10 mouse cellular contexts compared by ENCODE assay signal in the genomic region with DNA sequence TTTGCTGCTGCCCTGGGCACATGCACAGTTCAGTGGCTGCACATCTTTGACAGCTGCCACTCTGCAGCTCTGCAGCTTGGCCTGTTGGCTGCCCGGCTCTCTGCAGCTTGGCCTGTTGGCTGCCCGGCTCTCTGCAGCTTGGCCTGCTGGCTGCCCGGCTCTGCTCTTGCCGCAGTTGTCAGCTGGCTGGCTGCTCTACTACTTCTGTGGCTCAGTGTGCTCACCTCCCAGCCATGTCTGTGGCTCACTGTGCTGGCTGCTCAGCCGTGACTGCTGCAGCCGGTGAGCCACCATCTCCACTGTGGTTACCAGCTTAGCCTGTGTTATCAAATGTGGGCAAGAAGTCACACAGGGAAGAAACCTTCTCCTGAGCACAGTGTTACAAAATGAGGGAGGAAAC. TPM values are rescaled to one million over a fixed set of nuclear protein-coding genes. Genes with fewer than 3 reads are reported as not detected.
DNase-seq lines count a peak whose midpoint lies in the region; ATAC-seq and TF ChIP-seq lines count a peak whose summit lies in the region.
"Had no signal": no experiment of that assay in that cellular context is flagged by ENCODE, and none has a peak within 500 bp of the region (broad histone marks: within the 10 kb centered on the region; RNA-seq: fewer than 3 reads in every experiment).

No protein-coding gene starts in this region.

- in situ Hi-C loops in Patski (cut with MboI; ENCODE audit: low pct_unique_long_range_greater_than_20kb) = no loop called here

- no peak overlapping the region for H3K9ac ChIP-seq in hindbrain, postnatal 0 days (replicated peaks; ENCODE audit: low read length)
- H3K9ac ChIP-seq in limb, embryonic 15.5 days = no peak overlapping the region
- H3K9ac ChIP-seq in forebrain, embryonic 15.5 days (replicated peaks) = no peak overlapping the region

- WGBS in kidney, adult 2 months = 24% methylated on average over 6 of the region's 6 CpGs
- WGBS in hindbrain, postnatal 0 days = 42% methylated on average over 6 of the region's 6 CpGs
- WGBS in limb, embryonic 15.5 days = 66% methylated on average over 6 of the region's 6 CpGs
- WGBS in forebrain, embryonic 15.5 days = 58% methylated on average over 6 of the region's 6 CpGs

- no peak overlapping the region for H3K4me2 ChIP-seq in hindbrain, postnatal 0 days (ENCODE audit: low read depth, low read length)
- H3K4me2 ChIP-seq in limb, embryonic 15.5 days = no peak overlapping the region
- H3K4me2 ChIP-seq in forebrain, embryonic 15.5 days (replicated peaks) = no peak overlapping the region

- H3K27me3 ChIP-seq in kidney, adult 2 months (replicated peaks; ENCODE audit: control insufficient read depth, insufficient read depth, low read length) = no peaks in the 10 kb centered on the region
- no peaks in the 10 kb centered on the region for H3K27me3 ChIP-seq in Patski
- H3K27me3 ChIP-seq in hindbrain, postnatal 0 days (ENCODE audit: insufficient read depth, low read length) = no peaks in the 10 kb centered on the region
- no peaks in the 10 kb centered on the region for H3K27me3 ChIP-seq in limb, embryonic 15.5 days
- H3K27me3 ChIP-seq in forebrain, embryonic 15.5 days = no peaks in the 10 kb centered on the region

- H3K9me3 ChIP-seq in hindbrain, postnatal 0 days (ENCODE audit: low read length) = no peaks in the 10 kb centered on the region
- no peaks in the 10 kb centered on the region for H3K9me3 ChIP-seq in limb, embryonic 15.5 days
- no peaks in the 10 kb centered on the region for H3K9me3 ChIP-seq in forebrain, embryonic 15.5 days

- intact Hi-C loops in heart, postnatal 10 days (cut with DNase I) = no loop called here

- peak; percentile 50 for DNase-seq in kidney, adult 2 months
- no peak for DNase-seq in kidney, adult 18-20 months
- peak; percentile 78 for DNase-seq in Patski (ENCODE audit: low read depth, low spot score)
- peak; percentile 19 for DNase-seq in hindbrain, postnatal 0 days (ENCODE audit: low spot score)
- DNase-seq in heart, postnatal 10 days = no peak
- DNase-seq: heart, postnatal 14 days; lung, postnatal 10 days had no signal

- no peak overlapping the region for H3K27ac ChIP-seq in kidney, adult 2 months (ENCODE audit: insufficient read depth, low read depth, low read length)
- H3K27ac ChIP-seq in hindbrain, postnatal 0 days = no peak overlapping the region
- H3K27ac ChIP-seq in limb, embryonic 15.5 days = 0 out of 2 replicates have a peak overlapping the region, but pooled peaks have one; percentile 24
- H3K27ac ChIP-seq in forebrain, embryonic 15.5 days (replicated peaks) = no peak overlapping the region

- no peak for TF ChIP-seq CTCF in kidney, adult 2 months (conservative IDR thresholded peaks at IDR 0.05; ENCODE audit: insufficient read depth, insufficient read length, low read depth, low read length)
- TF ChIP-seq CTCF in Patski (IDR thresholded peaks at IDR 0.05) = no peak
- TF ChIP-seq CTCF in hindbrain, postnatal 0 days (IDR thresholded peaks at IDR 0.05; ENCODE audit: low read depth) = no peak

- H3K4me1 ChIP-seq in kidney, adult 2 months (ENCODE audit: control insufficient read depth, insufficient read depth, low read length) = peaks cover 5% of the 10 kb centered on the region; the same call in 1 of the 2 replicates
- H3K4me1 ChIP-seq in hindbrain, postnatal 0 days (ENCODE audit: insufficient read depth, low read length) = no peaks in the 10 kb centered on the region
- no peaks in the 10 kb centered on the region; the same call in 1 of the 2 replicates for H3K4me1 ChIP-seq in limb, embryonic 15.5 days
- H3K4me1 ChIP-seq in forebrain, embryonic 15.5 days = peaks cover 11% of the 10 kb centered on the region

- peak; percentile 93 for ATAC-seq in Patski
- peak; percentile 60 for ATAC-seq in hindbrain, postnatal 0 days
- no peak for ATAC-seq in limb, embryonic 15.5 days (ENCODE audit: insufficient number of reproducible peaks, low FRiP score, low TSS enrichment, low read depth)
- no peak for ATAC-seq in forebrain, embryonic 15.5 days (replicated peaks)

- H3K36me3 ChIP-seq in kidney, adult 2 months (ENCODE audit: control insufficient read depth, insufficient read depth, low read length) = no peaks in the 10 kb centered on the region
- no peaks in the 10 kb centered on the region for H3K36me3 ChIP-seq in hindbrain, postnatal 0 days (ENCODE audit: insufficient read depth, low read length)
- H3K36me3 ChIP-seq in limb, embryonic 15.5 days = no peaks in the 10 kb centered on the region
- no peaks in the 10 kb centered on the region for H3K36me3 ChIP-seq in forebrain, embryonic 15.5 days

- H3K4me3 ChIP-seq in kidney, adult 2 months (ENCODE audit: insufficient read depth, low read depth, low read length) = no peak overlapping the region
- H3K4me3 ChIP-seq in hindbrain, postnatal 0 days (ENCODE audit: low read length) = no peak overlapping the region
- no peak overlapping the region for H3K4me3 ChIP-seq in limb, embryonic 15.5 days
- no peak overlapping the region for H3K4me3 ChIP-seq in forebrain, embryonic 15.5 days

- POLR2A ChIA-PET in Patski (lab: Charles Lee) = interaction anchor here (0.9 to 1.3 kb wide), 3 partner anchors 11 to 253 kb away, joined by 3 to 5 read pairs (median 4); no protein-coding TSS in a partner anchor

- TF ChIP-seq POLR2A in kidney, adult 2 months (IDR thresholded peaks at IDR 0.05; ENCODE audit: low read depth, low read length) = no peak

- CTCF ChIA-PET in Patski (lab: Charles Lee) = interaction anchor here (1.0 to 1.7 kb wide), 8 partner anchors 9 to 259 kb away, joined by 3 to 8 read pairs (median 4); no protein-coding TSS in a partner anchor

RNA-seq across cellular contexts. Expression of gene Lekr1, which starts 4.2 kb away (rescaled TPM):
- 1.1 and 1.7 TPM in 2 replicates for polyA plus RNA-seq in kidney, adult 2 months (2012; rRNA removed)
- 10.0 TPM for polyA plus RNA-seq in Patski (2021)
- total RNA-seq in hindbrain, postnatal 0 days (2014; rRNA removed) = 2.5 and 2.9 TPM in 2 replicates
- 6.6 and 6.8 TPM in 2 replicates for polyA plus RNA-seq in hindbrain, postnatal 0 days (2015; fragmentation: Nextera tagmentation; extraction: Ambion mirVana)
- 6.7 and 7.2 TPM in 2 replicates for polyA plus RNA-seq in limb, embryonic 15.5 days (2015; fragmentation: Nextera tagmentation; extraction: Ambion mirVana)
- polyA plus RNA-seq in forebrain, embryonic 15.5 days (2015; fragmentation: Nextera tagmentation; extraction: Ambion mirVana) = 6.2 and 6.8 TPM in 2 replicates
- 1 to 10 TPM; 2.9 to 3.5 TPM for total RNA-seq in heart, postnatal 10 days (2021)
- total RNA-seq: monocyte, adult 5-6 weeks had no signal

Comparison
In these comparisons a context has a peak if more than half of its experiments do, and no peak if none do; other contexts are left out.
1. DNase-seq: peak in kidney, adult 2 months (single experiment), Patski (single experiment) and hindbrain, postnatal 0 days (single experiment); none in kidney, adult 18-20 months (single experiment) and heart, postnatal 10 days (0 of 2).
2. ATAC-seq: peak in Patski (single experiment) and hindbrain, postnatal 0 days (single experiment); none in limb, embryonic 15.5 days (single experiment) and forebrain, embryonic 15.5 days (single experiment).